Mouse (Mus musculus) megakaryocyte, embryonic 14.5 days (primary cell): ENCODE results near the gene Srcap.

Experiments
- FLI1 ChIP-seq: IDR thresholded peaks from 2 replicates; pipeline ENCODE4 v1.6.1; 2012; ENCODE audit warnings: low read length, inconsistent platforms, mixed read lengths
- GATA1 ChIP-seq: IDR thresholded peaks from 3 replicates; pipeline ENCODE4 v1.6.1; 2012; ENCODE audit warnings: mixed read lengths, low read length, inconsistent platforms, borderline replicate concordance

GRCm38 (mm10) chr7:127465191-127465590, 46.6 kb upstream of the Srcap start:
- TF ChIP-seq GATA1 (no peak), FLI1 (no peak)
